Mouse (Mus musculus): Measurements from ENCODE around the gene Trmu.
A peak's percentile ranks its signal among the peaks of the same experiment; 100 is the strongest.

Trmu gene

DNA sequence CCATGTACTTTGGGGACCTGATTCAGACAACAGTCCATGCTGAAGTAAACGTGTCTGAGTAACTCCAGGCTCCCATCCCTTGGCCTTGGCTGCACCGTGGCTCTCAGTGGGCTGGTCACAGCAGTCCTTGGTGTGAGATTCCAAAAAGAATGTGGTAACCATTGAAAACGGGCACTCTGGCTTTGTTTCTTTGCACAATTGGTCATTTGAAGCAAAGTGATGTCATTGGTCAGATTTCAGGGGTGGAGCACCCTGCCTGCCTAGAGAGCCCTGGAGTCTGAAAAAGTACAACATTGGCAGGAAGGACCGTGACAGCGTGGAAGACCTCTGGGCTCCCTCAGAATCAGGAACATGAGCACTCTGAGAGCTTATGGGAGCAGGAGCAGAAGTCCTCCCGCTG lies 20.3 kb downstream of the Trmu start:
- no peak for DNase-seq

GRCm38 (mm10) chr15:85900318-85900717 lies 21.2 kb downstream of the Trmu start:
- no peak for DNase-seq

GRCm38 (mm10) chr15:85900801-85901200 lies 21.7 kb downstream of the Trmu start:
- DNase-seq: no peak

DNA sequence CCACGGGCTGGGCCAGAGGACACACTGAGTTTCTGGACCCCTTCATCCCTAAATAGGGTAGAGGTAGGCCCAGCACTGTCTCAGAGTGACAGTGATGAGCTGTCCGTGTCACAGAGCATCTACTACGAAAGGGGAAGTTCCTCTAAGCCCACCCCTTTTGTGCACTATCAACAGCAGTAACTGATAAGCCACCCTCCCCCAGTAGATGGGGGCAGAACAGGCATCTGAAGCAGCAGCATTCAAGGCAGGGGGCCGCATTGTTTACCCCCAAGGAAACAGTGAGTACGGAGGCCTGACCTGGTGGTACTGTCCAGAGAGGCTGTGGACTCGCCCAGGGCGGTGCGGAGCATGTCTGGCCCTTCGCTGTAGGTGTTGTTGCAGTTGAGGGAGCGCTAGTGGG lies 23.4 kb downstream of the Trmu start:
- DNase-seq: no peak

GRCm38 (mm10) chr15:85903826-85904225 lies 24.7 kb downstream of the Trmu start:
- no peak for DNase-seq

GRCm38 (mm10) chr15:85908660-85909491 lies 29.8 kb downstream of the Trmu start:
- DNase-seq: no peak

DNA sequence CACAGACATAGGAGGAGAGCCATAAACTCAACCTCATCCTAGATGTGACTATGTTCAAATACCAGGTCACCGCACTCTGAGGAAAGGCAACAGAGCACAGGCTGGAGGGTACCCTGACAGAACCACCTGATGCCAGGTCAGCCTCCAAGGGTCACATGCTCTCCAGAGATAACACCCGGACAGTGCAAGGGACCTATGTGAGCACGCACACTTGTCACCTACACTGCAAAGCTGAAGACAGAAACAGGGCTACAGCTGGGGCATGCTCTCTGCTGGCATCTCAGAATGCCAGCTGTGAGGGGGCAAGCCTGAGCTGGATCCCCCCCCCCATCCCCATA lies 30.3 kb downstream of the Trmu start:
- no peak for DNase-seq

DNA sequence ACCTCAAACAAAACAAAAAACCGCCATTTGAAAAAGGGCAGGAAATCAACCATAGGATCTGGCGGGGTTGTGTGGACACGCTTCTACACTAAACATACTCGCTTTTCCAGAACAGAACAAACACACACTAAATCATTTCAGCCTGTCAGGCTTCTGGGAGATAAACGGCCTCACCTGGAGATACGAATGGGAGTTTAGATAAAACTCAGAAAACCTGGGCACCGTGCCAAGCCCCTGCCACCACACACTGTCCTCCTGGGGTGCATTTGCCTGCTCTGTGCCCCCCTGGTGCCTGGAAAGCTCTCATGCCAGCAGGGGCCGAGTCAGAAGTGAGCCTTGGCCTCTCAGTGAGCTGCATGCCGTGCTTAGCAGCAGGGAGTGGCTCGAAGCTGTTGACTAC lies 30.8 kb downstream of the Trmu start:
- peak; percentile 46 for DNase-seq

DNA sequence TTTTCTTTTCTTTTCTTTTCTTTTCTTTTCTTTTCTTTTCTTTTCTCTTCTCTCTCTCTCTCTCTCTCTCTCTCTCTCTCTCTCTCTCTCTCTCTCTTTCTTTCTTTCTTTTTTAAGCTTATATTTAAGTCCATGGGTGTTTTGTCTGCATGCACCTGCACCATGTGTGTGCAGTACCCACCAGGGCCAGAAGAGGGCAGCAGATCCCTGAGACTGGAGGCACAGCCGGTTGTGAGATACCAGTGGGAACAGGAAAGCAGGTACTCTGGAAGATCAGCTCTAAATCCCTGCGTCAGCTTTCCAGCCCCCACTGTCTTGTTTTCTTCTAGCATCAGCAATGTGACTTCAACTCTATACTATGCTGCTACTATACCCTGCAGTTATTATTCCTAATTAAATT lies 34.5 kb downstream of the Trmu start:
- DNase-seq: peak; percentile 86

DNA sequence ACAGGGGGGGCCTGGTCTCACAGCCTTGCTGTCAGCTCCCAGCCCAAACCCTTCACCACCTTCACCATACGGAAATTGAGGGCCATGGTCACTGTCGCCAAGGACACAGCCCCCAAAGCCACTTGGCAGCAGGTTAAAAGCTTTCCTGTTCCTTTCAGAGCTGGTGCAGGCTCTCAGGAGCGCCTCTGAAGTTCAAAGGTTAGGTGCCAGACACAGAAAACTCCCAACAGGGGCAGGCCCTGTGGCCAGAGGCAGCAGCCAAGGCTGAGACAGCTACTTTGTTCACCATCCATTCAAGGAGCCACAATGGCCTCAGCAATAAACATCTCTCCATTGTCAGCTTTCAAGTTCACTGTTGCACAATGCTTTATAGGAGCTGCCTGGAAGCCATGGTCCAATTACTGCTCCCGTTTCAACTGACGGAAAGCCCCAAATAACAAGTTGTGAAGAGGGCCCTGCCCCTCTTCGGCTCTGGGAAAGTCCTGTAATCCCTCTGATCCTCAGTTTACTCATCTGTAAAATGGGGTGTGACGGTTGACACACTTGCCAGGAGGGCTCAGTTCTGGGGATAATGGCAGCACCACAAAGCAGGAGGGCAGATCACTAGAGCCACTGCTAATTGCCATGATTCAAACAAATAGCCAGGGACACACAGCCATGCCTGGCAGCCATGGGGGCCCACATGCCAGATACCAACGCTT lies 40.2 kb downstream of the Trmu start:
- DNase-seq: no peak

GRCm38 (mm10) chr15:85919892-85920248 lies 40.8 kb downstream of the Trmu start:
- no peak for DNase-seq

DNA sequence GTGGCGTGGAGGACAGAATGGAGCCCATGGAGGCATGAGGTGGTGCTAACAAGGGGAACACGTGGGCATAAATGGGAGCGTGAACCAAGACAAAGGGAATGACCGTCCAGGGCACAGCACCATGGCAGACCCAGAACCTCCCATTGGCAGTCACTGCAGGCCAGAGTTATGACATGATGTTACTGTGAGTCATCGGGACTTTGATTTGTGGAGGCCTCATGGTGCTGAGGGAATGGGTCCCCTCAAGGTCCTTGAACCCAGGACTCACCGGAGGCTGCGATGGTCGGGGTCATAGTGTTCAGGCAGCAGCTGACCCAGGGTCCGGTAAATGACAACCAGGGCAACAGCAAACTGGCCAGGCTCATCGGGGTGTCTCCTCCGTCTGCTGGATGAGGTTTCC lies 42.7 kb downstream of the Trmu start:
- DNase-seq: no peak

GRCm38 (mm10) chr15:85928161-85928560 lies 49.0 kb downstream of the Trmu start:
- DNase-seq: no peak

DNA sequence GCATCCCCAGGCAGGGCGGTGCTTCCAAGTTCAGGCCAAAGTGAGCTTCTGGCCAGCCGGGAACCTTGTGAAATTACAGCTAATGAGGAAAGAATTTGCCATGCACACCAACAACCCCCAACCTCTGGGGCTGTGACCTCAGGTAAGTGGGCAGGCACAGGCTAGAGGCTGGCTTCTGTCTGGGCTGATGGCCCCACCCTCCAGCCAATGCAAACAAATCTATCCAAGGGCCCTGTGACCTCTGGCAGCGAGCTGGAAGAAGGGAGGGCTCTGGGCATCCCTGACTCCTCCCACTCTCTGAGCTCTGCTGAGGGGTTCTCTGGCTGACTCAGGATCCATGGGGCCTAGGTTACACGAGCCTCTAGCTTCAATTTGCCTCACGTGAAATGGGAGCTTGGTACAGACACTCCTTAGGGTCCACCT lies 56.5 kb downstream of the Trmu start:
- DNase-seq: peak; percentile 64
